Mouse (Mus musculus): Measurements from ENCODE around the gene Ccnh.

- no peak for TF ChIP-seq CTCF (conservative IDR thresholded peaks at IDR 0.05; ENCODE audit: low read length)
- no peak for TF ChIP-seq NANOG (IDR thresholded peaks at IDR 0.05; ENCODE audit: borderline replicate concordance, low read length)
- TF ChIP-seq POU5F1 (IDR thresholded peaks at IDR 0.05; ENCODE audit: borderline replicate concordance, low read length), result no peak
These were observed 34.5 kb upstream of the Ccnh start for GRCm38 (mm10) chr13:85154746-85155145.
